Mouse (Mus musculus): ENCODE measurements at regions not wholly inside any gene's neighbourhood (a gene's known extent, or its start where the extent isn't known, plus 50 kb on each side); places are given as distances from the start of the nearest gene placed in this dataset.

DNA sequence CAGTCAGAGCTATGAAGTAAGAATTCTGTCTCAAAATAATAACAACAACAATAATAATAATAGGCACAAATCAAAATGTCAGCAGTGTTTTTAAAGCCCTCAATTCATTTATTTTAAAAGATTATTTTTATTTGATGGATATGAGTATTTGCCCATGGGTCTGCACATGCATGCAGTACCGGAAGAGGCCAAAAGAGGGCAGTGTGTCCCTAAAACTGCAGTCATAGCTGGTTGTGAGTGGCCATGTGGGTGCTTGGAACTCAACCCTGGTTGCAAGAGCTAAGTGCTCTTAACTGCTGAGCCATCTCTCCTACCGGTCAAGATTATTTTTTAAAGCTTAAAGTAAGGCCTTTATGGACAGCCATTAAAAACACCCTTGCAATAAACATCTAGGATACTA, 439.1 kb upstream of the Jarid2 start:
- TF ChIP-seq CTCF (IDR thresholded peaks at IDR 0.05; ENCODE audit: borderline replicate concordance, extremely low read depth, insufficient read depth, insufficient read length) = peak; percentile 43; the same call in 1 of the 2 replicates
- no peak for TF ChIP-seq POLR2A (IDR thresholded peaks at IDR 0.05; ENCODE audit: borderline replicate concordance, extremely low read depth, insufficient read depth, insufficient read length, poor library complexity, severe bottlenecking)

Measured in brain, embryonic 14.5 days (tissue).